Mouse (Mus musculus) cerebellum, adult 9-11 months (tissue): ENCODE results near the gene Gfpt2.
A peak's percentile ranks its signal among the peaks of the same experiment; 100 is the strongest.

Experiments used
- DNase-seq: peaks from one replicate; pipeline ENCODE4 v3.0.0; 2022

Gfpt2 gene

GRCm38 (mm10) chr11:49841886-49842285, 47.9 kb downstream of the Gfpt2 start:
- DNase-seq: no peak

DNA sequence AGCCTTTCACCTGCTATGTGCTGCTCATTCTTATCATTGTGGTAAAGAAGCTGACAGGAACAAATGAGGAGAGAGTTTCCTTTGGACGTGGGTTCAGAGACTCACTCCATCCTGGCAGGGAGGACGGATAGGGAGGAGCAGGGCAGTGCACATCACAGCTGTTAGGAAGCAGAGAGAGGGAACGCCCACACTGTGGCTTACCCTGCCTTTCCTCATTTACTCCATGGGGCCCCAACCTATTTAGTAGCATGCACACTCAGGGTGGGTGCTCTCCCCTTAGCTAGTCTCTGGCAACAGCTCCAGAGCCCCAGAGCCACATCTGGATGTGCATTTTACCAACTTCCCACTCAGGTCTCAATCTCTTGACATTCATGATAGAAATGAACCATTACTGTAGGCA, 48.7 kb downstream of the Gfpt2 start:
- no peak for DNase-seq

- DNase-seq: peak; percentile 18
These were observed 50.3 kb downstream of the Gfpt2 start for GRCm38 (mm10) chr11:49844311-49844710.

DNA sequence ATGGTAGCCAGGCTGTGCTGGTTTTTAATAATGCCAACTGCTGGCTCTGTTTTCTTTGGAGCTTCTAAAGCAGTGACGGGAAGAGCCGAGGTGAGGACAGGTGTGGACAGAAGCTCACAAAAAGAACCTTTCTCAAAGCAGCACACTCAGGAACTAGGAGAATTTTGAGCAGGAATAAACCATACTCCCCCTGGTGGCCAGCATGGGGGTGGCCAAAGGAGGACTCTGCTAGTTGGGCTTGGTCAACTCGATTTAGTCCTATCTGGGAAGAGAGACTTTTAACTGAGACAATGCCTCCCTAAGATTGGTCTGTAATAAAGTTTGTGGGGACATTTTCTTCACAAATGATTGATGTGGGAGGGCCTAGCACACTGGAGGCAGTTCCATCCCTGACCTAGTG, 51.0 kb downstream of the Gfpt2 start:
- DNase-seq: peak; percentile 62

GRCm38 (mm10) chr11:49845958-49846357, 52.0 kb downstream of the Gfpt2 start:
- DNase-seq: no peak

DNA sequence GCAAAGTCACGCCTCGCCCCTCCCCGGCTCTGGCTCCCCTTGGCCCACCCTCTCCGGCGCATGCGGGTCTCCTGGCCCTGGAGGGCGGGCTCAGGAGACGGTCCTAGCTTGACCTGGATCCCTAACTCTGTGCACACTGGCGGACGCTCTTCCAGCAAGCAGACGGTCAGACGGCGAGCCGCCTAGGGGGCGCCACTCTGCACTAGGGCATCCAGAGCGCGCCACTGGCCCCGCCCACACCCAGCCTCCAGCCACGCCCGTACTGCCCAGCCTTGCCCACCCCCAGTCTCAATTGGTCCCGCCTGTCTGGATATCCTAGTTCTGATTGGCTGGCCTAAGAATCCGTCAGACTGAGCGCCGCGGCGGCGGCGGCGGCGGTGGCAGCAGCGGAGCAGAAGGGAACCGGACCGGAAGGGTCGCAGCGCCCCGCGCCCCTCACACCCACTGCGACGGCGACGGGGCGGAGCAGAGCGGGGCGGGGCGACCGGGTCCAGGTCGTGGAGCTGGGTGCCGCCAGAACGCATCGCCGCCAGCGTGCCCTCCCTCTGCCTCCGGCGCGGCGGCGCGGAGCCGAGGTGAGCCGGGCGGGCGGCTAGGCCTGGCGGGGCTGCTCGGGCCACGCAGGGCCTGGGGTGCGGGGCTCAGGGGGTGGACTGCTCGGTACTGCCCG, 52.6 kb downstream of the Gfpt2 start, which contains the start of gene Mapk9:
TSS of gene Mapk9 (plus strand) at position 351 of the 670 bp plus-strand sequence.
- DNase-seq: peak; percentile 98

DNA sequence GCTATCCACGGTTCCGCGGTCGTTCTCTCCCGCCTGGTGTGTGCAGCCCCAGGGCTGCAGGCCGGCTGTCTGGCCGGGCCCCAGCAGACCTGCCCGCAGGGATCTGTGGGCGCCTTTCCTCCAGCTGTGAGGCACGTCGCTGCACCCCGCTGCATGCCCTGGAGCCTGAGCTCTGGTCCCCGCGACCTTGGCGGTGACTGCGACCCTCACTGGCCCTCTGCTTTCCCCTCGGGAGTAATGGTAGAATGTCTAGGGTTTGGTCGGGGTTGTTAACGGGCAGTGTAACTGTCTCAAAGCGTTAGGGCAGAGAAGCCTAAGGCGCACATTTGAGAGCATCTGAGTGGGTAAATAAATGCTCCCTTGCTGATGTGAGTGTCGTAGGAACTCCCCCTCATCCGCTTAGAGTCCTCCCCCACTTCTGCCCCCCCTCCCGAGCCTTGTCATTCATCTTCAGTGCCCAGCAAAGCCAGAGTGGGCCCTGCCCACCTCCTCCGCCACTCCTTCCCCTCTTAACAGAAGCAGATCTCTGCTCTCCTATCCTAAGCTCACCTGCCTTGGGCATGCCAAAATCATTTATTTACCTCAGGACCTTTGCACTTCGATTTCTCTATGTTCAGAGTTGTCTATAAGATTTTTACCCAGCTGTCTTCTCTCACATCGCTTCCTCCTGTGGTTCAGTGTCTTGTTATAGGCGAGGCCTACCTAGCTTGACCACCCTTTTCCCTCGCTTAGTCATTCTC, 53.3 kb downstream of the Gfpt2 start:
- DNase-seq: peak; percentile 63

DNA sequence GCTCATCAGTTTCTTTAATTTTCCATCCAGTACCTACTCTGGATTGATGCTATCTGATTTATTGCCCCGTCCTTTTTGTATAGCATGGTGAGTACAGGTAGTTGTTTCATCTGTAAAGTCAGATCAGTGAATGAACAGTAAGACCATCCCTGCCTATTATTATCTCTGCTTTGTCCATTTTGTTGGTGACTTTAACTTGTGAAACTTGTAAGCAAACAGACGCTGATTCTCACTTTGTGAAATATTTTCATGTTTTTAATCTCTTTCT, 53.8 kb downstream of the Gfpt2 start:
- DNase-seq: no peak

DNA sequence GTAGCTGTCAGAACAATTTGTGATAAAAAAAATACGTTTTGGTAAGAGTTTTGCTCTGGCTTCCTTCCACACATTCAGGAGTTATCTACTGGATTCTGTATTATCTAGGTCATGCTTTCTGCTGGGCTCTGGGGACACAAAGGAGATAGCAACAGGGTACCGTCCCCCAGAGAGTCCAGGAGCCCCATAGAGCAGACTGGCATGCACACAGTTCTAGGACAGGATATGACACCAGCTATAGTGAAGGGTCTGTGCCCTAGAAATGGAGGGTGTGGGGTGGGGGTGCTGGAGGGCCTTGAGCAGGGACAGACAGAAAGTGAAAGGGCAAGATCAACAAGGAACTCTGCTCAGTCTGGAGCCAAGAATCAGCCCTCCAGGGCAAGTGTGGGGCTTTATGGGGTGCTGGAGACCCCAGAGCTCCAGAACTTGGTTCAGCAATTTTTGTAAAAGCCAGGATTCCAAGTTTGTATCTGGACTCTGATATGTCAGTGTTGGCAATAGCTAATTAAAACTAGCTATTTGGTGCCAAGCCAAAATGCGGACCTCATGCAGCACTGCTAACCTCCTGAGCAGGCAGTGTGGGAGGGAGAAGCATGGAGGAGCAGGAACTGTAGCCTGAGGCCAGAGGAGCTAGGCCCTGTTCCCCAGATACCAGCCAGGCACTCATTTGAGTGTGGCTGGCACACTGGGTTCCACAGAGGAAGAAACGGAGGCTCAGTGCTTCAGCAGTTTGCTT, 54.3 kb downstream of the Gfpt2 start:
- DNase-seq: peak; percentile 49

DNA sequence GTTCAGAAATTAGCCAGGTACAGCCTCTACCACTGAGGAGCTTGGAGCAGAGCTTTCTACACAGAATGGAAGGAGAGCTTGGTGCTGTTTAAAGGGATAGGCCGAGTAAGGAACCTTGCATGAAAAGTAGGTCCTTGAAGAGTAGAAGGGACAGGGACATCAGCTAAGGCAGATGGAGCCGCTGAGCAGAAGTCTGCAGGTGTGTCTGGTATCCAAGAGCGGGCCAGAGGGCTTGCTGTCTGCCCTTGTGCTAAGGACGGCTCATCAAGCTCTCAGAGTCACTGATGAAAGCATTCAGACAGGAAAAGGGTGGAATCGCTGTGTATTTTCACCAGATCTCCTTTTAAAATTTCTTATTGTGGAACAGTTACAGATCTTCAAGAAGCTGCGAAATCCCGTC, 56.4 kb downstream of the Gfpt2 start:
- DNase-seq: no peak

- no peak for DNase-seq
These were observed 61.2 kb downstream of the Gfpt2 start for GRCm38 (mm10) chr11:49855144-49855543.

- DNase-seq: no peak
These were observed 67.2 kb downstream of the Gfpt2 start for GRCm38 (mm10) chr11:49861139-49861538.

- DNase-seq: no peak
These were observed 69.9 kb downstream of the Gfpt2 start for GRCm38 (mm10) chr11:49863926-49864325.

- no peak for DNase-seq
These were observed 73.3 kb downstream of the Gfpt2 start for GRCm38 (mm10) chr11:49867320-49867719.

- peak; percentile 51 for DNase-seq
These were observed 75.8 kb downstream of the Gfpt2 start for GRCm38 (mm10) chr11:49869762-49870161.

- DNase-seq: peak; percentile 41
These were observed 77.9 kb downstream of the Gfpt2 start for GRCm38 (mm10) chr11:49871914-49872313.

DNA sequence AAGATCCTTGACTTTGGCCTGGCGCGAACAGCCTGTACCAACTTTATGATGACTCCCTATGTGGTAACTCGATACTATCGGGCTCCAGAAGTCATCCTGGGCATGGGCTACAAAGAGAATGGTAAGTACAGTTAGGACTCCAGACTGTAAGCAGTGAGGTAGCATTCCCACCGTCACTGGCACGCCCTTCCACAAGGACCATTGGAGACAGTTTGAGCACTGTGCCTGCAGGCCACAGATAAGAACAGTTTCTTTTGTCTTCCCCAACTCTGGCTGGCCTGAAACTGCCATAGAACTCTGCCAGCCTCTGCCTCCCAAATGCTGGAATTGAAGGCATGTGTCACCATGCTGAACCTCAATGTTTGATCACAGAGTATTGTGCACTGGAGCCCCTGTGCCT, 78.8 kb downstream of the Gfpt2 start:
- DNase-seq: no peak

DNA sequence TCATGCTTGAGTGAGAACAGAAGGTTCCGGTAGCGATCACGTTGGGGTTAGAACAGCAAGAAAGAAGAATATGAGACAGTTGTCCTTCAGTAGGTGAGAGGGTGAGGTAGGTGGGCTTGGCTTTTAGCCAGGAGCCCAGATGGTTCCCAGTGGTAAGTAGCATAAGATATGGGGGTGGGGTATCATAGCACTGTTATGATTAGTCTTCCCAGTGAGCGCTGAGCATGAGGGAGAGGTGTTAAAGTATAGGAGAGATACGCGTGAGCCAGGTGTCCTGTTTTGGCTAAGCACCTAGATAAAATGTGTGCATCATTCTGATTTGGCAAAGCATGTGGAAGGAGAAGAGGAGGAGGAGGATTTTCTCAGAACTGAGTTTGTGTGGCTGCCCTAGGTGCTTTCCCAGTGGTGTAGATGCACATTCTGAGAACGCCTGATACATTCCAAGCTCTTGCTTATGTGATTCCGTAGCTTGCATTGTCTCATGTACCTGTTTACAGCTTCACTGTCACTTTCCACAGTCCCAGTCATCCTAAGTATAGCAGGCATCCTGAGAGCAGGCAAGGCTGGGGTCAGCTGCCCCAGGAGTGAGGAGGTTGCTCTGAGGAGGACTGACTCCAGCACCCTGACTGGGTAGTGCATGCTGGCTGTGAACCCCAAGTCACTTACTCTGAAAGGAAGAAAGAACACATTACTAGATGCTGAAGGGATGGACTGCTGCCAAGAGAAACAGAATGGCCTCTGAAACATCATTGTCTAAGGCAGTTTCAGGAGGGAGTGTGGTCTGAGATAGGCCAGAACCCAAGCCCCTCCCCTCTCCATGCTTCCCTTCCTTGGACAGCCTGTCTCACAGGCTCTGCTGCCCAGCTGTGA, 83.2 kb downstream of the Gfpt2 start:
- DNase-seq: peak; percentile 54

- no peak for DNase-seq
These were observed 86.1 kb downstream of the Gfpt2 start for GRCm38 (mm10) chr11:49879950-49880642.

- DNase-seq: no peak
These were observed 89.4 kb downstream of the Gfpt2 start for GRCm38 (mm10) chr11:49883394-49883793.
